Mouse (Mus musculus) MEL (cell line): ENCODE results near the gene Aars. TPM values are rescaled to one million over a fixed set of nuclear protein-coding genes. Genes with fewer than 3 reads are reported as not detected.

Experiments used
- BHLHE40 ChIP-seq: IDR thresholded peaks from 2 replicates; pipeline ENCODE4 v1.6.1; 2012; ENCODE audit warnings: low read depth, mild to moderate bottlenecking, inconsistent platforms, low read length, improper control_type of control experiment, borderline replicate concordance
- E2F4 ChIP-seq: IDR thresholded peaks from 2 replicates; pipeline ENCODE4 v1.6.1; 2011; ENCODE audit warnings: low read depth, low read length, improper control_type of control experiment, borderline replicate concordance
- EP300 ChIP-seq, 2 experiments: IDR thresholded peaks; 2 replicates each; pipeline ENCODE4 v1.6.1; 2011; ENCODE audit warnings: improper control_type of control experiment in 2 of 2, low read length in 2 of 2, low read depth in 1 of 2, mild to moderate bottlenecking in 1 of 2
- ETS1 ChIP-seq: IDR thresholded peaks from 2 replicates; pipeline ENCODE4 v1.6.1; 2012; ENCODE audit warnings: low read depth, mild to moderate bottlenecking, inconsistent platforms, low read length, improper control_type of control experiment, moderate library complexity
- HCFC1 ChIP-seq: IDR thresholded peaks from 2 replicates; pipeline ENCODE4 v1.6.1; 2012; ENCODE audit warnings: low read depth, mild to moderate bottlenecking, inconsistent platforms, low read length, improper control_type of control experiment, moderate library complexity
- KAT2A ChIP-seq: conservative IDR thresholded peaks from 2 replicates; pipeline ENCODE4 v1.6.1; 2012; ENCODE audit warnings: low read depth, low read length, improper control_type of control experiment, inconsistent platforms
- MAFK ChIP-seq: IDR thresholded peaks from 2 replicates; pipeline ENCODE4 v1.6.1; 2011; ENCODE audit warnings: low read depth, mild to moderate bottlenecking, low read length, improper control_type of control experiment, borderline replicate concordance
- MEF2A ChIP-seq: IDR thresholded peaks from 2 replicates; pipeline ENCODE4 v1.6.1; 2014; ENCODE audit warnings: low read depth, mild to moderate bottlenecking, inconsistent platforms, low read length, improper control_type of control experiment; ENCODE audit not compliant: poor library complexity, insufficient replicate concordance, severe bottlenecking; ENCODE audit errors: extremely low read depth
- MYB ChIP-seq: IDR thresholded peaks from 2 replicates; pipeline ENCODE4 v1.6.1; 2011; ENCODE audit warnings: mild to moderate bottlenecking, low read depth, low read length, improper control_type of control experiment
- MYC ChIP-seq: IDR thresholded peaks from 2 replicates; pipeline ENCODE4 v1.6.1; 2011; ENCODE audit warnings: low read depth, mild to moderate bottlenecking, low read length, improper control_type of control experiment, moderate library complexity
- NRF1 ChIP-seq: IDR thresholded peaks from 2 replicates; pipeline ENCODE4 v1.6.1; 2014; ENCODE audit warnings: low read depth, mild to moderate bottlenecking, inconsistent platforms, low read length, improper control_type of control experiment, moderate library complexity; ENCODE audit not compliant: poor library complexity, insufficient read depth, severe bottlenecking
- POLR2A ChIP-seq, 2 experiments: IDR thresholded peaks; 2 replicates each; pipeline ENCODE4 v1.6.1; 2011 to 2012; ENCODE audit warnings: low read length in 2 of 2, mild to moderate bottlenecking in 2 of 2, control low read depth in 1 of 2, improper control_type of control experiment in 1 of 2, low read depth in 1 of 2, moderate library complexity in 1 of 2; ENCODE audit not compliant: control insufficient read depth in 1 of 2, insufficient read depth in 1 of 2, poor library complexity in 1 of 2
- POLR2AphosphoS2 ChIP-seq: IDR thresholded peaks from 2 replicates; pipeline ENCODE4 v1.6.1; 2011; ENCODE audit warnings: low read length, improper control_type of control experiment
- POLR2AphosphoS5 ChIP-seq: IDR thresholded peaks from 2 replicates; pipeline ENCODE4 v1.6.1; 2012; ENCODE audit warnings: low read depth, borderline replicate concordance, mild to moderate bottlenecking, inconsistent platforms, low read length, moderate library complexity, mixed read lengths
- RAD21 ChIP-seq: IDR thresholded peaks from 2 replicates; pipeline ENCODE4 v1.6.1; 2011; ENCODE audit warnings: mild to moderate bottlenecking, low read depth, low read length, improper control_type of control experiment
- SMC3 ChIP-seq: IDR thresholded peaks from 2 replicates; pipeline ENCODE4 v1.6.1; 2011; ENCODE audit warnings: low read depth, low read length, improper control_type of control experiment
- TBP ChIP-seq: IDR thresholded peaks from 2 replicates; pipeline ENCODE4 v1.8.0; 2011; ENCODE audit warnings: low read depth, low read length, improper control_type of control experiment
- TCF12 ChIP-seq: IDR thresholded peaks from 2 replicates; pipeline ENCODE4 v1.6.1; 2014; ENCODE audit warnings: low read depth, mild to moderate bottlenecking, inconsistent platforms, low read length, improper control_type of control experiment, moderate library complexity
- UBTF ChIP-seq: IDR thresholded peaks from 2 replicates; pipeline ENCODE4 v1.6.1; 2012; ENCODE audit warnings: low read depth, mild to moderate bottlenecking, inconsistent platforms, low read length, improper control_type of control experiment, moderate library complexity, borderline replicate concordance; ENCODE audit not compliant: insufficient read depth
- USF2 ChIP-seq, 2 experiments: IDR thresholded peaks; 2 replicates each; pipeline ENCODE4 v1.6.1; 2011 to 2012; ENCODE audit warnings: improper control_type of control experiment in 2 of 2, low read length in 2 of 2, borderline replicate concordance in 1 of 2, inconsistent platforms in 1 of 2, low read depth in 1 of 2, mild to moderate bottlenecking in 1 of 2; ENCODE audit not compliant: insufficient read depth in 1 of 2
- ZC3H11A ChIP-seq: IDR thresholded peaks from 2 replicates; pipeline ENCODE4 v1.6.1; 2012; ENCODE audit warnings: low read depth, mild to moderate bottlenecking, inconsistent platforms, low read length, improper control_type of control experiment
- ZKSCAN1 ChIP-seq: IDR thresholded peaks from 2 replicates; pipeline ENCODE4 v1.6.1; 2012; ENCODE audit warnings: low read depth, mild to moderate bottlenecking, inconsistent platforms, low read length, improper control_type of control experiment, moderate library complexity
- ZMIZ1 ChIP-seq: IDR thresholded peaks from 2 replicates; pipeline ENCODE4 v1.6.1; 2012; ENCODE audit warnings: low read depth, mild to moderate bottlenecking, inconsistent platforms, low read length, improper control_type of control experiment, moderate library complexity
- polyA plus RNA-seq, 2 experiments: library from polyadenylated mRNA; stranded (reverse) in 1 of 2; unstranded in 1 of 2; fragments of >175 nt in 1 of 2; fragments of >200 nt in 1 of 2; gene quantifications; 2 replicates each; pipeline versions ENCODE4 v1.2.1 to v1.2.4; 2012; ENCODE audit warnings: low replicate concordance in 2 of 2, low read depth in 1 of 2; ENCODE audit not compliant: insufficient read length in 2 of 2, insufficient read depth in 1 of 2, missing spikeins in 1 of 2
- total RNA-seq: library from RNA; depleted of rRNA; stranded (reverse); fragments of 300-350 nt; gene quantifications from 2 replicates; pipeline ENCODE4 v1.2.3, GENCODE M21; 2012

The Aars gene
- total and polyA plus RNA-seq, 3 experiments, result 25.1 to 162 (median 106) TPM

GRCm38 (mm10) chr8:111027391-111027937 is 5.5 kb upstream of the Aars start (continued):
- TF ChIP-seq ZKSCAN1, result no peak
- TF ChIP-seq SMC3, result no peak
- TF ChIP-seq BHLHE40, result no peak
- no peak for TF ChIP-seq E2F4
- no peak for TF ChIP-seq MEF2A
- no peak; the same call in 1 of the 2 replicates for TF ChIP-seq KAT2A
- TF ChIP-seq UBTF, result no peak
- TF ChIP-seq TBP, result peak; percentile 64; the same call in 1 of the 2 replicates
- TF ChIP-seq POLR2AphosphoS5, result no peak
- TF ChIP-seq POLR2AphosphoS2, result peak; percentile 74; the same call in 1 of the 2 replicates
- peak; percentile 93 for TF ChIP-seq HCFC1
- no peak for TF ChIP-seq MYB
- peak; percentile 60; the same call in 1 of the 2 replicates for TF ChIP-seq ZMIZ1
- TF ChIP-seq POLR2A (IDR thresholded peaks at IDR 0.05; ENCODE audit: control insufficient read depth in 1 of 2, insufficient read depth in 1 of 2, low read depth in 1 of 2, low read length in 2 of 2, poor library complexity in 1 of 2), result peak; percentile 67 to 85; a peak in 3 of 4 replicates
- peak; percentile 71 for TF ChIP-seq TCF12
- no peak for TF ChIP-seq USF2 (IDR thresholded peaks at IDR 0.05; ENCODE audit: borderline replicate concordance in 1 of 2, insufficient read depth in 1 of 2, low read depth in 1 of 2, low read length in 2 of 2)
- peak; percentile 65; the same call in 1 of the 2 replicates for TF ChIP-seq ETS1
- TF ChIP-seq ZC3H11A, result peak; percentile 33; the same call in 1 of the 2 replicates
- no peak for TF ChIP-seq RAD21
- no peak for TF ChIP-seq NRF1
- no peak for TF ChIP-seq MAFK
- TF ChIP-seq MYC, result 0 out of 2 replicates have a peak, but pooled peaks have one; percentile 22
- TF ChIP-seq EP300 (IDR thresholded peaks at IDR 0.05; ENCODE audit: low read depth in 1 of 2, low read length in 2 of 2), result no peak
- TF ChIP-seq, all 39 proteins: peak for 17
